8 mouse cellular contexts compared by ENCODE assay signal in the genomic region with DNA sequence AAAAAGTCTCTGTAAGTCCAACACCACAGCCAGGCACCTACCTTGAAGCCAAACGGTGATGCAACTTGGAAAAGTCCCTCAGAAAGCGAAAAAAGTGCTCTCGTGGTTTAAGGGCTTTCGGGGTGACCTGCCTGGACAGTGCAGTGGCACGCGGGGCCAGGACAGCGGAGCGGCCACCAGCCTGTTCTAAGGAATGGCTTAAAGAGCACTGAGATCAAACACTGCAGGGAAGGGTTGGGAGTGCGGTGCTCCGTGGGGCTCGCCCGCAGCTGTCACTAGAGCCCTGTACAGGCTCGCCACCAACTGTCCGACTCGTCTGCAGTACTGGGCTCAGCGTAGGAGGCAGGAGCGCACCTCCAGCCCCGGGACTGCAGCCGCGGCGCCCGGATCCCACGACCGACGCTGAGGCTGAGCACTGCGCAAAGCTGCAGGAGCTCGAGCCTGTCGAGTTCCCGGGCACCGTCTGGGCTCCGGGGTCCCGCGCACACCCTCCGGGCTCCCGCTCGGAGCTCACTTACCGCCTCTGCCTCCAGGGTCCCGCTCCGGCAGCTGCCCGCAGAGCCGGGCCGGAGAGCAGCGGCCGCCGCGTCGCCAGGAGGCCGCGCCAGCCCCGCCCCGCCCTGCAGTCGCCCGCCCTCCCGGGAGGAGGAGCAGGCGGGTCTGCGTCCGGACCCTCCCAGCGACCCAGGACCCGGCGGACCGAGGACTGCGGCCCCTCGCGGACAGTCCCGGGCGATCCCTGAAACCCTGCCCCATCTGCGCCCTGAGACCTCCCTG. TPM values are rescaled to one million over a fixed set of nuclear protein-coding genes. Genes with fewer than 3 reads are reported as not detected.
A peak's percentile ranks its signal among the peaks of the same experiment; 100 is the strongest.
DNase-seq lines count a peak whose midpoint lies in the region; ATAC-seq lines count a peak whose summit lies in the region.

Gene Cgnl1 (minus strand): TSS at position 612 of the 777 bp plus-strand sequence.

- peak; percentile 8 to 17 for DNase-seq in spleen, adult 18-20 months
- no peak for DNase-seq in spleen, adult 12 weeks (ENCODE audit: low spot score)
- DNase-seq in embryo, embryonic 9.5 days (ENCODE audit: extremely low spot score), result peak; percentile 82
- peak; percentile 64 for DNase-seq in ovary, postnatal 14 days (ENCODE audit: low spot score)
- DNase-seq in urinary bladder, postnatal 4 days (ENCODE audit: low spot score in 2 of 2), result peak; percentile 70 to 74

- H3K9me3 ChIP-seq in heart, embryonic 11.5 days (replicated peaks; ENCODE audit: control insufficient read depth, low read length), result no peaks in the 10 kb centered on the region
- H3K9me3 ChIP-seq in kidney, embryonic 14.5 days (ENCODE audit: control insufficient read depth, low read length), result no peaks in the 10 kb centered on the region
- H3K9me3 ChIP-seq in lung, embryonic 15.5 days, result no peaks in the 10 kb centered on the region

- peaks cover 16% of the 10 kb centered on the region for H3K4me1 ChIP-seq in heart, embryonic 11.5 days (ENCODE audit: control insufficient read depth, insufficient read depth, low read length)
- peaks cover 10% of the 10 kb centered on the region; the same call in 1 of the 2 replicates for H3K4me1 ChIP-seq in kidney, embryonic 14.5 days (ENCODE audit: control insufficient read depth, insufficient read depth, low read length)
- H3K4me1 ChIP-seq in lung, embryonic 15.5 days, result peaks cover 32% of the 10 kb centered on the region

- WGBS in heart, embryonic 11.5 days (ENCODE audit: insufficient replicate concordance), result under 1% methylated on average over 63 of the region's 67 CpGs
- WGBS in kidney, embryonic 14.5 days, result under 1% methylated on average over 67 of the region's 67 CpGs
- WGBS in lung, embryonic 15.5 days, result under 1% methylated on average over 58 of the region's 67 CpGs

- no peaks in the 10 kb centered on the region for H3K27me3 ChIP-seq in heart, embryonic 11.5 days (ENCODE audit: control insufficient read depth, insufficient read depth, low read length)
- no peaks in the 10 kb centered on the region for H3K27me3 ChIP-seq in kidney, embryonic 14.5 days (ENCODE audit: control insufficient read depth, insufficient read depth, low read length)
- no peaks in the 10 kb centered on the region for H3K27me3 ChIP-seq in lung, embryonic 15.5 days

- peak; percentile 81 for ATAC-seq in heart, embryonic 11.5 days (replicated peaks; ENCODE audit: insufficient number of reproducible peaks, low FRiP score, low TSS enrichment)
- ATAC-seq in kidney, embryonic 14.5 days (ENCODE audit: low FRiP score, low TSS enrichment), result peak; percentile 92
- peak; percentile 94 for ATAC-seq in lung, embryonic 15.5 days (ENCODE audit: borderline replicate concordance, extremely low read depth, low FRiP score, low TSS enrichment)

- H3K27ac ChIP-seq in heart, embryonic 11.5 days (ENCODE audit: low read depth, low read length), result peak within 1 kb of the TSS; percentile 70
- peak within 1 kb of the TSS; percentile 75 for H3K27ac ChIP-seq in kidney, embryonic 14.5 days (ENCODE audit: low read depth, low read length)
- peak within 1 kb of the TSS; percentile 89 for H3K27ac ChIP-seq in lung, embryonic 15.5 days

- H3K36me3 ChIP-seq in heart, embryonic 11.5 days (ENCODE audit: control insufficient read depth, insufficient read depth, low read length), result no peaks in the 10 kb centered on the region
- H3K36me3 ChIP-seq in kidney, embryonic 14.5 days (ENCODE audit: control insufficient read depth, insufficient read depth, low read length), result no peaks in the 10 kb centered on the region
- no peaks in the 10 kb centered on the region for H3K36me3 ChIP-seq in lung, embryonic 15.5 days

- peak within 1 kb of the TSS; percentile 86 for H3K9ac ChIP-seq in heart, embryonic 11.5 days (ENCODE audit: low read depth, low read length)
- H3K9ac ChIP-seq in kidney, embryonic 14.5 days (ENCODE audit: low read depth, low read length), result peak within 1 kb of the TSS; percentile 69
- H3K9ac ChIP-seq in lung, embryonic 15.5 days, result peak within 1 kb of the TSS; percentile 80

- peak within 1 kb of the TSS; percentile 82 for H3K4me2 ChIP-seq in heart, embryonic 11.5 days
- peak within 1 kb of the TSS; percentile 85 for H3K4me2 ChIP-seq in kidney, embryonic 14.5 days (replicated peaks; ENCODE audit: low read depth, low read length)
- peak within 1 kb of the TSS; percentile 78 for H3K4me2 ChIP-seq in lung, embryonic 15.5 days

- peak within 1 kb of the TSS; percentile 80 for H3K4me3 ChIP-seq in heart, embryonic 11.5 days (ENCODE audit: low read depth, low read length)
- peak within 1 kb of the TSS; percentile 74 for H3K4me3 ChIP-seq in kidney, embryonic 14.5 days (ENCODE audit: low read length)
- H3K4me3 ChIP-seq in lung, embryonic 15.5 days, result peak within 1 kb of the TSS; percentile 76

RNA-seq across cellular contexts. Expression of gene Cgnl1, which starts in this region (rescaled TPM):
- polyA plus RNA-seq in heart, embryonic 11.5 days (2014; fragmentation: Nextera tagmentation; extraction: Ambion mirVana), result 37.0 and 48.8 TPM in 2 replicates
- 19.3 and 24.2 TPM in 2 replicates for polyA plus RNA-seq in kidney, embryonic 14.5 days (2014; fragmentation: Nextera tagmentation; extraction: Ambion mirVana)
- polyA plus RNA-seq in lung, embryonic 15.5 days (2015; fragmentation: Nextera tagmentation; extraction: Ambion mirVana), result 20.2 and 20.3 TPM in 2 replicates
